Mouse (Mus musculus) midbrain, embryonic 11.5 days (tissue): ENCODE measurements at regions not wholly inside any gene's neighbourhood (a gene's known extent, or its start where the extent isn't known, plus 50 kb on each side); places are given as distances from the start of the nearest gene placed in this dataset.

ENCODE experiments used
- ATAC-seq: fragments of 200-750 bp; cut with Nextera tagmentation; 2 replicates; pipeline ENCODE4 v1.8.0; 2017; ENCODE audit warnings: moderate TSS enrichment, moderate library complexity; ENCODE audit not compliant: low FRiP score
- DNase-seq: peaks from one replicate; pipeline ENCODE4 v3.0.0; 2015; ENCODE audit warnings: low spot score; ENCODE audit errors: missing footprints
- H3K27ac ChIP-seq: fragments of 300-500 bp; sonication (generic); 2 replicates; pipeline ENCODE4 v1.5.1; 2014; ENCODE audit warnings: low read depth, low read length
- H3K27me3 ChIP-seq: fragments of 300-500 bp; sonication (generic); 2 replicates; pipeline ENCODE4 v1.6.1; 2014; ENCODE audit warnings: mild to moderate bottlenecking, low read length, moderate library complexity, mixed read lengths; ENCODE audit not compliant: control insufficient read depth, insufficient read depth
- H3K36me3 ChIP-seq: fragments of 300-500 bp; sonication (generic); 2 replicates; pipeline ENCODE4 v1.6.1; 2014; ENCODE audit warnings: mild to moderate bottlenecking, low read length, moderate library complexity, mixed read lengths; ENCODE audit not compliant: control insufficient read depth, insufficient read depth
- H3K4me1 ChIP-seq: fragments of 300-500 bp; sonication (generic); 2 replicates; pipeline ENCODE4 v1.6.1; 2014; ENCODE audit warnings: low read length; ENCODE audit not compliant: control insufficient read depth, insufficient read depth
- H3K4me2 ChIP-seq: fragments of 300-500 bp; sonication (generic); 2 replicates; pipeline ENCODE4 v1.6.1; 2014; ENCODE audit warnings: mild to moderate bottlenecking, moderate library complexity
- H3K4me3 ChIP-seq: fragments of 300-500 bp; sonication (generic); 2 replicates; pipeline ENCODE4 v1.5.1; 2014; ENCODE audit warnings: low read depth, low read length
- H3K9ac ChIP-seq: fragments of 300-500 bp; sonication (generic); 2 replicates; pipeline ENCODE4 v1.6.1; 2014; ENCODE audit warnings: low read length
- H3K9me3 ChIP-seq: fragments of 300-500 bp; sonication (generic); 2 replicates; pipeline ENCODE4 v1.6.1; 2016; ENCODE audit warnings: low read length; ENCODE audit not compliant: control insufficient read depth
- WGBS: fragments of 180-500 bp; shearing (Covaris S2); extraction: QIAGEN DNeasy Blood & Tissue Kit; methylation state at CpG from one replicate; pipeline ENCODE4 v1.1.7; 2014; 5-methylcytosine and 5-hydroxymethylcytosine counted together

DNA sequence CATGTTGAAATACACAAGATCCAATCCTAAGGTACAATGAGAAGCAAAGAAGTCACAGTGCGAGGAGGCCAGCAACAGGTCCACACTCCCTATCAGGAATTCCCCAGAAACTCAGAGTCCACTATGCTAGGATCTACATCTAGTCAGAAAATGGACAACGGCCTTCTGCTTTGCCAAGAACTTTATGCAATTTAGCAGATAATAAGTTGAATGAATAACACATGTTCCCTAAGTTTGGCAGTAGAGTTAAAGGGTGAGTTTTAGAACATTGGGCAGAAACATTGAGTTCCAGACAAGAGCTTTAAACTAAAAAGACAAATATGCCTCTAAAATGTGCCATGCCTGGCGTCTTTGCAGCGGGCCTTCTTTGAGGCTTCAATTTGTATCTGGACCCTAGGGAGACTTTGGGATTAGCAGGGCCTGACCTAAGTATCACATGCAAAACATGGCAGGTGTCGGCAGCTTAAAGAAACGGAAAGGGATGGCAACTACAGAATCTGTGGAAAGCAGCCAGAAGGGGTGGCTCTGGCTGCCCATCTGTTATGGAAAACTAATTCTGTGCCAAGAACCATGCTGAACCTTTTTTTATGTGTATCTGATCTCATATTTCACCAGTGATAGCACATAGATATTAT lies 600.6 kb upstream of the Nox3 start:
- Histone ChIP-seq H3K9me3 (no peaks in the 10 kb centered on the region), H3K4me1 (no peaks in the 10 kb centered on the region), H3K27me3 (no peaks in the 10 kb centered on the region), H3K36me3 (no peaks in the 10 kb centered on the region), H3K27ac (no peak overlapping the region), H3K9ac (no peak overlapping the region), H3K4me2 (no peak overlapping the region), H3K4me3 (no peak overlapping the region)
- DNase-seq: no peak
- WGBS: 83% methylated on average over 6 of the region's 6 CpGs
- ATAC-seq: no peak

DNA sequence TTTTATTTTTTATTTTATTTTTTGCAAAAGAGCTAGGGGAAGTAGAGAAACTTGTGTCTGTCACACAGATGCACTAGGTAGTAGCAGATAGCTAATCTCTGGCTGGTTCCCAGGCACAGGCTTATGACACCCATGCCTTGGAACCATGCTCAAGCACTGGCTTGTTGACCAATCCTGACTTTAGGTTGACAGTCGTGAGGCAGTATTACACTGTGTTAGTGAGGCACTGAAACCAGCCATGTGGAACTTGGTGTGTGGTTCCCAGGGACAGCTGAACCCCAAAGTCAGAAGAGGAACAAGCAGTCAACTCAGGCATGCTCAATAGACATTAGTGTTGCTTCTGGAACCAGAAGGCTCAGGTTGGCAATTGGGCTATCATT lies 601.1 kb upstream of the Nox3 start:
- 82% methylated on average over 1 of the region's 1 CpGs for WGBS
- no peaks in the 10 kb centered on the region for H3K9me3 ChIP-seq
- ATAC-seq (no peak), DNase-seq (no peak)
- no peak overlapping the region for H3K9ac ChIP-seq
- H3K4me2 ChIP-seq: no peak overlapping the region
- no peak overlapping the region for H3K4me3 ChIP-seq
- H3K4me1 ChIP-seq: no peaks in the 10 kb centered on the region
- no peaks in the 10 kb centered on the region for H3K27me3 ChIP-seq
- no peaks in the 10 kb centered on the region for H3K36me3 ChIP-seq
- no peak overlapping the region for H3K27ac ChIP-seq

DNA sequence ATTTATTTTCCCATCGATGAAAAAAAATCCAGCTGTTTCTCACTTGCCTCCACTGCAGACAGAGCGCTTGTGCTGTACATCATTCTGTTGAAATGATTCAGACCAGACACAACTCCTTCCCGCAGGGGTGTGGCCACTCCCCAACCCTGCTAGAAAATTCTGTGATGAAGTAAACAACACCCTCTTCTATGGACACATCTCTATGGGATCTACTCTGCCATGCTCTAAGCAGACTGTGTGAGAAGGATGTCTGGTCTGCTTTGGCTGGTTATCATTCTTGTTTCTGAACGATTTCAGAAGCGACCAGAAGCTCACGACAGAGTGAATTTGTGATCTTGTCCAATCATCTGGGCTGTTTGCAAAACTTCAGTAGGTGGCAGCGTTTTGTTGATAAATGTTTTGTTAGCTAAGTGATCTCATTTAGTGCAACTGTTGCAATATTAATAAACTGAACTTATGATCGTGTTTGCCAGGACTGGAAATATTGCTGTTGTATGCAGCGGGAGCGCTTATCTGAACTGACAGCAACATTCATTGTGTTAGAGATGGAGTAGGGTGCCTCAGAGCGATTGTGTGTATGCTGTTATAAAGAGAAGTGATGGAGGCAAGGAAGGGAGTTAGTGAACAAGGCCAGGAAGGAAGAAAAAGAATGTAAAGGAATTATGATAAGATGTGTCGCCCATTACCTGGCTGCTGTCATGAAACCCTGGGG lies 605.2 kb upstream of the Nox3 start:
- Histone ChIP-seq H3K4me2 (no peak overlapping the region), H3K9me3 (no peaks in the 10 kb centered on the region), H3K27ac (no peak overlapping the region), H3K27me3 (no peaks in the 10 kb centered on the region), H3K4me1 (no peaks in the 10 kb centered on the region), H3K9ac (no peak overlapping the region), H3K4me3 (no peak overlapping the region), H3K36me3 (no peaks in the 10 kb centered on the region)
- 89% methylated on average over 12 of the region's 12 CpGs for WGBS
- no peak for ATAC-seq
- DNase-seq: no peak

- Histone ChIP-seq H3K9me3 (no peaks in the 10 kb centered on the region), H3K27ac (no peak overlapping the region), H3K9ac (no peak overlapping the region), H3K27me3 (no peaks in the 10 kb centered on the region), H3K4me3 (no peak overlapping the region), H3K36me3 (no peaks in the 10 kb centered on the region), H3K4me1 (no peaks in the 10 kb centered on the region), H3K4me2 (no peak overlapping the region)
- ATAC-seq: no peak
- 49% methylated on average over 4 of the region's 4 CpGs for WGBS
- no peak for DNase-seq
These were observed 615.8 kb upstream of the Nox3 start for GRCm38 (mm10) chr17:4311785-4312379.

DNA sequence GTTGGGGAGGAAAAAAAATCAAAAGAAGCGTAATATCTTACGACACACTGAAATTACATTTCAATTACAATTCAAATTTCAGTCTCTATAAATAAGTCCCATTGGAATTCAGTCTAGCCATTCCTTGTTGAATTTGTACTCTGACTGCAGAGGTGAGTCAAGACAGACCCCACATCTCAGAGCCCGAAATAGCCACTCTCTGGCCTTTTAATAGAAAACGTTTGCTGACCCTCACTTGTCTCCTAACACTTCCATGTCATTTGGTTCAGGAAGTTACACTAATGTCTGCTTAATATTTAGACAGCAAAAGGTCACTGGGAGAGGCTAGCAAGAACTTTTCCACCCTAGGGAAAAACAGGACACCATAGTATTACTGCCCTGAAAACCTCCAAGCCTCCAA lies 623.1 kb upstream of the Nox3 start:
- no peaks in the 10 kb centered on the region for H3K9me3 ChIP-seq
- H3K36me3 ChIP-seq: no peaks in the 10 kb centered on the region
- no peaks in the 10 kb centered on the region for H3K27me3 ChIP-seq
- H3K4me1 ChIP-seq: no peaks in the 10 kb centered on the region
- DNase-seq (no peak), ATAC-seq (no peak)
- WGBS: 88% methylated on average over 4 of the region's 4 CpGs
- H3K4me2 ChIP-seq: no peak overlapping the region
- no peak overlapping the region for H3K9ac ChIP-seq
- H3K27ac ChIP-seq: no peak overlapping the region
- no peak overlapping the region for H3K4me3 ChIP-seq

DNA sequence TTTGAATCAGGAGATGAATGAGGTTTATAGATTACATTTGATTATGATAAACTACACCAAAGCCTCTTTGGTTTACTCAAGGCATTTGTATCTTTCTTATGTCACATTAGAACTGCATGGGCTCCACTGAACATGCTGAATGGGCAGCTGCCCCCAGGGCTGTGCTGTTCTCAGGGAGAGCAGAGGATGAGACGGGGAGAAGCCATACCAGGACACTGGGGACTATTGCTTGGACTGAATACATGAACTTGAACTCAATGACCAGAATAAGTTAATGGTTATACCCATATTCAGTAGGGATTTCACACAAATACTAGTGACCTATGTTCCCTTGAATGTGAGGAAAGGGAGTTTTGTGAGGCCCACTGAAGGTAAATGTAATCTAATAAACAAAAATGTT lies 632.7 kb upstream of the Nox3 start:
- H3K27me3 ChIP-seq: no peaks in the 10 kb centered on the region
- no peak overlapping the region for H3K27ac ChIP-seq
- no peak overlapping the region for H3K9ac ChIP-seq
- WGBS: 85% methylated on average over 1 of the region's 1 CpGs
- no peak overlapping the region for H3K4me2 ChIP-seq
- H3K36me3 ChIP-seq: no peaks in the 10 kb centered on the region
- DNase-seq (no peak), ATAC-seq (no peak)
- H3K4me3 ChIP-seq: no peak overlapping the region
- H3K9me3 ChIP-seq: no peaks in the 10 kb centered on the region
- H3K4me1 ChIP-seq: no peaks in the 10 kb centered on the region

- Histone ChIP-seq H3K9me3 (no peaks in the 10 kb centered on the region), H3K27ac (no peak overlapping the region), H3K9ac (no peak overlapping the region), H3K4me1 (no peaks in the 10 kb centered on the region), H3K4me3 (no peak overlapping the region), H3K36me3 (no peaks in the 10 kb centered on the region), H3K4me2 (no peak overlapping the region), H3K27me3 (no peaks in the 10 kb centered on the region)
- WGBS: 77% methylated on average over 9 of the region's 9 CpGs
- DNase-seq: no peak
- ATAC-seq: no peak
These were observed 635.6 kb upstream of the Nox3 start for GRCm38 (mm10) chr17:4331650-4332049.

GRCm38 (mm10) chr17:4333091-4333490 lies 637.0 kb upstream of the Nox3 start:
- Histone ChIP-seq H3K9ac (no peak overlapping the region), H3K27me3 (no peaks in the 10 kb centered on the region), H3K4me2 (no peak overlapping the region), H3K36me3 (no peaks in the 10 kb centered on the region), H3K4me3 (no peak overlapping the region), H3K4me1 (no peaks in the 10 kb centered on the region), H3K9me3 (no peaks in the 10 kb centered on the region), H3K27ac (no peak overlapping the region)
- ATAC-seq (no peak), DNase-seq (no peak)
- WGBS: 97% methylated on average over 4 of the region's 4 CpGs

- Histone ChIP-seq H3K4me3 (no peak overlapping the region), H3K4me2 (no peak overlapping the region), H3K27me3 (no peaks in the 10 kb centered on the region), H3K4me1 (no peaks in the 10 kb centered on the region), H3K27ac (no peak overlapping the region), H3K9me3 (no peaks in the 10 kb centered on the region), H3K9ac (no peak overlapping the region), H3K36me3 (no peaks in the 10 kb centered on the region)
- no peak for DNase-seq
- no peak for ATAC-seq
- 67% methylated on average over 1 of the region's 1 CpGs for WGBS
These were observed 641.1 kb upstream of the Arid1b start for GRCm38 (mm10) chr17:4353018-4353417.
